Mouse (Mus musculus): ENCODE data around the gene Heca. TPM values are rescaled to one million over a fixed set of nuclear protein-coding genes. Genes with fewer than 3 reads are reported as not detected.

The Heca gene
- polyA plus RNA-seq (2015; fragmentation: Nextera tagmentation; extraction: Ambion mirVana): 3.2 and 3.8 TPM in 2 replicates

DNA sequence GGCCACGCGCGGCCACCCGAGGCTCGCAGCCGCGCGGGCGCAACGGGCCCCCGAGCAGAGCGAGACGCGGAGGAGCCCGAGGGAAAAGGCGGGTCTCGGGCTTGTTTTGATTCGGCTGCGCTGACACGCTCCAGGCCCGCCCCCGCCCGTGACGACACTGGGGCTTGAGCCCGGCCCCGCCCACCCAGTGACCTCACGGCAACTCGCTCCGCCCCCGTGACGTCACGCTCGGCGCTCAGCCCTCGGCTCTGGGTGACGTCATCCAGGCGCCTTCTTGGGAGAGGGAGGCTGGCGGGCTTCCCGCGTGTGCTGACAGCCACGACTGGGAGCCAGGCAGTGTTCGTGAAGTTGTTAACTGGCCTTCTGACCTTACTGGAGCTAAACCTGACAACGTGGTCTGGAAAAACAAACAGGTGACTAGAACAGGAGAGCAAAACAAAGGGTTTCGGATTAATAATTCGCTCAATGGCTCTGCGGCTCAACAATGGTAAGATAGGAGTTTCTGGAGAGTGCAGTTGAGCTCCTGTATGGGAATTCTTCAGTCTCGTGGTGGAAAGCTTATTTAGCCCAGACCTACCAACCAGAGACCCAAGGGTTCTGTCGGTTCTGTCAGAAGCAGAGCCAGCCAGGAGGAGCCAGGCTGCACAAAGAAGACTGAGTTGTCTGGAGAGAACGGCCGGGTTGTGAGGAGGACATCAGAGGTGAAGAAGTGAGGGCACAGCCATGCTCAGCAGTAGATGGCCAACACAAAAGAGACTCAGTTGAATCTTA, at the start of gene Heca:
Gene Heca, minus strand, starts transcription at position 108 of the 771 bp plus-strand sequence.

Other genes starting within 250 kb of the Heca start
- gene Cited2, start 224.8 kb downstream of the Heca start, polyA plus RNA-seq (2015; fragmentation: Nextera tagmentation; extraction: Ambion mirVana): 41.8 and 42.1 TPM in 2 replicates
- gene Txlnb, start 151.8 kb downstream of the Heca start, polyA plus RNA-seq (2015; fragmentation: Nextera tagmentation; extraction: Ambion mirVana): 52.1 and 58.1 TPM in 2 replicates
- 103 and 111 TPM in 2 replicates for gene Abracl, start 75.2 kb upstream of the Heca start, polyA plus RNA-seq (2015; fragmentation: Nextera tagmentation; extraction: Ambion mirVana)
- 11.8 and 13.4 TPM in 2 replicates for gene Reps1, start 107.8 kb upstream of the Heca start, polyA plus RNA-seq (2015; fragmentation: Nextera tagmentation; extraction: Ambion mirVana)

Data from skeletal muscle tissue, postnatal 0 days (tissue).